Mouse (Mus musculus) stomach, postnatal 0 days (tissue): ENCODE data around the gene Susd6.

ENCODE experiments used
- CTCF ChIP-seq: IDR thresholded peaks from 2 replicates; pipeline ENCODE4 v1.5.1; 2016; ENCODE audit warnings: antibody characterized with exemption, low read depth, mild to moderate bottlenecking, moderate library complexity
- EP300 ChIP-seq: optimal IDR thresholded peaks from 2 replicates; pipeline ENCODE3; 2016; ENCODE audit warnings: antibody characterized with exemption

DNA sequence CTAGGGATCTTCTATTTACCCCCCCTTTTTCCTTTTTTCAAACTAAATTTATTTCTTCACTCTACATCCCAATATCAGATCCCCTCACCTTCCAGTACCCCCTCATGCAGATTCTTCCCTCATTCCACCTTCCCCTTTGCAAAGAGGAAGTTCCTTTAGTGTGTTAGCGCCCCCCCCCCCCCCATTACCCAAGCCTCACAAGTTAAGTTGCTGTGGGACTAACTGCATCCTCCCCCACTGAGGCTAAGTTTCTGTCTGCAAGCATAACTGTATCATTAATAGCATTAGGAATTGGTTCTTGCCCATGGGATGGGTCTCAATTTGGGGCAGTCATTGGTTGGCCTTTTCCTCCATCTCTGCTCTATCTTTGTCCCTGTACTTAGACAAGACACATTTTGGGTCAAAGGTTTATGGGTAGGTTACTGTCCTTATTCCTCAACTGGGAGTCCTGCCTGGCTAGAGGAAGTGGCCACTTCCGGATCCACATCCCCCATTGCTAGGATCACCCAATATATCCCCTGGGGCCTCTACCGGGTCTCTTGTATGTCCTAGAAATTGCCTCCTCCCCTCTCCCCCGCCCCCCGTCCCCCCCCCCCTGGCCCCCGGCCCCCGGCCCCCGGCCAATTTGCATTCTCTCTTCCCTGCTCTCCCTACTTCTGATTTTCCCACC is 44.7 kb downstream of the Susd6 start:
- TF ChIP-seq EP300 (no peak), CTCF (no peak)
